Comparison of ENCODE assay signal across 10 mouse cellular contexts in the genomic region with DNA sequence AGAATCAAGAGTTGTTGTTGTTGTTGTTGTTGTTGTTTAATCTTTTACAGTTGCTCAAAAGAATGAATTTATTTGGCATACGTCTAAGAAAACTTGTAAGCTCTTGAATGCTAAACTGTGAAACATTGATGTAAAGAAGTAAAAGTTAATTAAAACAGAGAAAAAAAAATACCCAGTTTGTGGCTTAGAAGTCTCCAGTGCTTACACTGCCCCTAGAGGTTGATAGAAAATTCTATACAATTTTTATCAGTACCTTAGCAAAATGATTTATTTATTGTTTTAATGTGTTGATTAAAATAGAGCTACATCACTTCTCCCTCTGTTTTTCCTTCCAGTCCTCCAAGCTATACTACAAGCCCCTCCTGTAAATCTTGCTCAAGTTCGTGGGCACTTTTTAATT.
"Had no signal": no experiment of that assay in that cellular context is flagged by ENCODE, and none has a peak within 500 bp of the region (broad histone marks: within the 10 kb centered on the region; RNA-seq: fewer than 3 reads in every experiment).

No protein-coding gene starts in this region.

- H3K36me3 ChIP-seq: liver, embryonic 13.5 days; midbrain, embryonic 13.5 days; stomach, embryonic 15.5 days had no signal

- H3K27ac ChIP-seq: kidney, postnatal 0 days; liver, embryonic 13.5 days; macrophage; midbrain, embryonic 13.5 days; stomach, embryonic 15.5 days had no signal

- H3K27me3 ChIP-seq: liver, embryonic 13.5 days; midbrain, embryonic 13.5 days; stomach, embryonic 15.5 days had no signal

- H3K4me3 ChIP-seq: liver, embryonic 13.5 days; midbrain, embryonic 13.5 days; stomach, embryonic 15.5 days had no signal

- DNase-seq: kidney, adult 2 months; kidney, postnatal 25 days; liver, embryonic 13.5 days; lung, adult 2 months; thymus, adult 18-20 months; thymus, postnatal 36 days had no signal
